Mouse (Mus musculus) intestine, embryonic 16.5 days (tissue): ENCODE measurements around the gene Fam196a. TPM values are rescaled to one million over a fixed set of nuclear protein-coding genes. Genes with fewer than 3 reads are reported as not detected.

Experiments used
- ATAC-seq: fragments of 200-750 bp; cut with Nextera tagmentation; 2 replicates; pipeline ENCODE4 v1.8.0; 2017; ENCODE audit warnings: moderate TSS enrichment, moderate library complexity
- H3K27ac ChIP-seq: fragments of 300-500 bp; sonication (generic); 2 replicates; pipeline ENCODE4 v1.5.1; 2014; ENCODE audit warnings: mild to moderate bottlenecking, low read length
- H3K27me3 ChIP-seq: fragments of 300-500 bp; sonication (generic); replicated peaks from 2 replicates; pipeline ENCODE4 v1.6.1; 2014; ENCODE audit warnings: low read length, control low read depth, mixed read lengths; ENCODE audit not compliant: control insufficient read depth, insufficient read depth
- H3K36me3 ChIP-seq: fragments of 300-500 bp; sonication (generic); 2 replicates; pipeline ENCODE4 v1.6.1; 2014; ENCODE audit warnings: low read length, control low read depth; ENCODE audit not compliant: control insufficient read depth, insufficient read depth
- H3K4me1 ChIP-seq: fragments of 300-500 bp; sonication (generic); 2 replicates; pipeline ENCODE4 v1.6.1; 2014; ENCODE audit warnings: low read length, control low read depth, mixed read lengths; ENCODE audit not compliant: control insufficient read depth, insufficient read depth
- H3K4me2 ChIP-seq: fragments of 300-500 bp; sonication (generic); 2 replicates; pipeline ENCODE4 v1.6.1; 2014; ENCODE audit warnings: low read depth, low read length, control low read depth
- H3K4me3 ChIP-seq: fragments of 300-500 bp; sonication (generic); 2 replicates; pipeline ENCODE4 v1.5.1; 2014; ENCODE audit warnings: mild to moderate bottlenecking, low read length
- H3K9ac ChIP-seq: fragments of 300-500 bp; sonication (generic); 2 replicates; pipeline ENCODE4 v1.6.1; 2014; ENCODE audit warnings: low read depth, low read length
- H3K9me3 ChIP-seq: fragments of 300-500 bp; sonication (generic); 2 replicates; pipeline ENCODE4 v1.6.1; 2016; ENCODE audit warnings: low read length, control low read depth; ENCODE audit not compliant: control insufficient read depth
- WGBS: fragments of 180-500 bp; shearing (Covaris S2); extraction: QIAGEN DNeasy Blood & Tissue Kit; methylation state at CpG from one replicate; pipeline ENCODE4 v1.1.7; 2014; 5-methylcytosine and 5-hydroxymethylcytosine counted together
- polyA plus RNA-seq: library from polyadenylated mRNA; unstranded; fragments of >200 nt; fragmentation: Nextera tagmentation; extraction: Ambion mirVana; gene quantifications from 2 replicates; pipeline ENCODE4 v1.2.1, GENCODE M21; 2015

Gene Fam196a
- polyA plus RNA-seq, 1 experiment from 2014 or later = 1.4 TPM

GRCm38 (mm10) chr7:134931886-134932285 is 6.3 kb downstream of the Fam196a start:
- Histone ChIP-seq H3K9ac (no peak overlapping the region), H3K4me1 (peaks cover 4% of the 10 kb centered on the region; the same call in 1 of the 2 replicates), H3K4me3 (no peak overlapping the region), H3K27me3 (0 out of 2 replicates have a peak, but pooled peaks cover 3% of the 10 kb centered on the region), H3K27ac (no peak overlapping the region), H3K4me2 (no peak overlapping the region), H3K9me3 (no peaks in the 10 kb centered on the region), H3K36me3 (no peaks in the 10 kb centered on the region)
- ATAC-seq = no peak
- WGBS = 68% methylated on average over 2 of the region's 2 CpGs

GRCm38 (mm10) chr7:134901992-134902391 is 36.2 kb downstream of the Fam196a start:
- no peaks in the 10 kb centered on the region for H3K4me1 ChIP-seq
- no peak overlapping the region for H3K9ac ChIP-seq
- H3K4me3 ChIP-seq = no peak overlapping the region
- no peak overlapping the region for H3K4me2 ChIP-seq
- H3K27ac ChIP-seq = no peak overlapping the region
- ATAC-seq = no peak
- H3K9me3 ChIP-seq = no peaks in the 10 kb centered on the region
- no peaks in the 10 kb centered on the region for H3K27me3 ChIP-seq
- H3K36me3 ChIP-seq = no peaks in the 10 kb centered on the region
- 90% methylated on average over 2 of the region's 2 CpGs for WGBS

- 58% methylated on average over 2 of the region's 2 CpGs for WGBS
- Histone ChIP-seq H3K9me3 (no peaks in the 10 kb centered on the region), H3K36me3 (no peaks in the 10 kb centered on the region), H3K4me1 (no peaks in the 10 kb centered on the region), H3K9ac (no peak overlapping the region), H3K27me3 (no peaks in the 10 kb centered on the region), H3K4me3 (no peak overlapping the region), H3K4me2 (no peak overlapping the region), H3K27ac (no peak overlapping the region)
- ATAC-seq = no peak
These were observed 38.8 kb downstream of the Fam196a start for GRCm38 (mm10) chr7:134899462-134899861.

GRCm38 (mm10) chr7:134894604-134895003 is 43.6 kb downstream of the Fam196a start:
- Histone ChIP-seq H3K4me1 (no peaks in the 10 kb centered on the region), H3K4me3 (no peak overlapping the region), H3K9ac (no peak overlapping the region), H3K36me3 (no peaks in the 10 kb centered on the region), H3K4me2 (no peak overlapping the region), H3K9me3 (no peaks in the 10 kb centered on the region), H3K27ac (no peak overlapping the region), H3K27me3 (no peaks in the 10 kb centered on the region)
- ATAC-seq = no peak
- WGBS = 72% methylated on average over 2 of the region's 2 CpGs

GRCm38 (mm10) chr7:134892972-134893371 is 45.3 kb downstream of the Fam196a start:
- Histone ChIP-seq H3K4me3 (no peak overlapping the region), H3K4me1 (no peaks in the 10 kb centered on the region), H3K27ac (no peak overlapping the region), H3K9ac (no peak overlapping the region), H3K27me3 (no peaks in the 10 kb centered on the region), H3K36me3 (no peaks in the 10 kb centered on the region), H3K9me3 (no peaks in the 10 kb centered on the region), H3K4me2 (no peak overlapping the region)
- no peak for ATAC-seq
- 85% methylated on average over 4 of the region's 4 CpGs for WGBS

- no peak for ATAC-seq
- Histone ChIP-seq H3K36me3 (no peaks in the 10 kb centered on the region), H3K4me3 (no peak overlapping the region), H3K27ac (no peak overlapping the region), H3K27me3 (no peaks in the 10 kb centered on the region), H3K4me1 (no peaks in the 10 kb centered on the region), H3K4me2 (no peak overlapping the region), H3K9ac (no peak overlapping the region), H3K9me3 (no peaks in the 10 kb centered on the region)
- WGBS = 90% methylated on average over 13 of the region's 13 CpGs
These were observed 45.8 kb downstream of the Fam196a start for GRCm38 (mm10) chr7:134892449-134892871.

- no peaks in the 10 kb centered on the region for H3K27me3 ChIP-seq
- no peaks in the 10 kb centered on the region for H3K4me1 ChIP-seq
- no peak for ATAC-seq
- WGBS = 66% methylated on average over 6 of the region's 6 CpGs
- H3K4me2 ChIP-seq = no peak overlapping the region
- H3K27ac ChIP-seq = no peak overlapping the region
- no peaks in the 10 kb centered on the region for H3K9me3 ChIP-seq
- H3K36me3 ChIP-seq = no peaks in the 10 kb centered on the region
- H3K9ac ChIP-seq = no peak overlapping the region
- H3K4me3 ChIP-seq = no peak overlapping the region
These were observed 54.7 kb downstream of the Fam196a start for GRCm38 (mm10) chr7:134883516-134883915.

GRCm38 (mm10) chr7:134880431-134880830 is 57.8 kb downstream of the Fam196a start:
- no peak overlapping the region for H3K9ac ChIP-seq
- no peak overlapping the region for H3K4me3 ChIP-seq
- H3K27me3 ChIP-seq = no peaks in the 10 kb centered on the region
- no peak overlapping the region for H3K27ac ChIP-seq
- no peak for ATAC-seq
- WGBS = 68% methylated on average over 6 of the region's 6 CpGs
- no peaks in the 10 kb centered on the region for H3K9me3 ChIP-seq
- no peak overlapping the region for H3K4me2 ChIP-seq
- no peaks in the 10 kb centered on the region for H3K4me1 ChIP-seq
- H3K36me3 ChIP-seq = 0 out of 2 replicates have a peak, but pooled peaks cover under 1% of the 10 kb centered on the region

- Histone ChIP-seq H3K27ac (no peak overlapping the region), H3K9me3 (no peaks in the 10 kb centered on the region), H3K36me3 (peaks cover 4% of the 10 kb centered on the region; the same call in 1 of the 2 replicates), H3K4me3 (no peak overlapping the region), H3K4me1 (no peaks in the 10 kb centered on the region), H3K4me2 (no peak overlapping the region), H3K9ac (no peak overlapping the region), H3K27me3 (no peaks in the 10 kb centered on the region)
- ATAC-seq = no peak
- WGBS = 81% methylated on average over 6 of the region's 6 CpGs
These were observed 59.2 kb downstream of the Fam196a start for GRCm38 (mm10) chr7:134878985-134879384.

- no peak for ATAC-seq
- 92% methylated on average over 7 of the region's 7 CpGs for WGBS
- Histone ChIP-seq H3K36me3 (peaks cover 4% of the 10 kb centered on the region; the same call in 1 of the 2 replicates), H3K27ac (no peak overlapping the region), H3K4me3 (no peak overlapping the region), H3K9me3 (no peaks in the 10 kb centered on the region), H3K4me1 (no peaks in the 10 kb centered on the region), H3K27me3 (no peaks in the 10 kb centered on the region), H3K4me2 (no peak overlapping the region), H3K9ac (no peak overlapping the region)
These were observed 65.2 kb downstream of the Fam196a start for GRCm38 (mm10) chr7:134872981-134873380.
